Mouse (Mus musculus): ENCODE results near the gene Tspan32.

Gene Tspan32

GRCm38 (mm10) chr7:143004727-143005343, at the start of gene Tspan32:
Gene Tspan32 (plus strand): TSS chr7:143005046.
- no peak for DNase-seq (ENCODE audit: extremely low read depth, low read depth, low spot score)

DNA sequence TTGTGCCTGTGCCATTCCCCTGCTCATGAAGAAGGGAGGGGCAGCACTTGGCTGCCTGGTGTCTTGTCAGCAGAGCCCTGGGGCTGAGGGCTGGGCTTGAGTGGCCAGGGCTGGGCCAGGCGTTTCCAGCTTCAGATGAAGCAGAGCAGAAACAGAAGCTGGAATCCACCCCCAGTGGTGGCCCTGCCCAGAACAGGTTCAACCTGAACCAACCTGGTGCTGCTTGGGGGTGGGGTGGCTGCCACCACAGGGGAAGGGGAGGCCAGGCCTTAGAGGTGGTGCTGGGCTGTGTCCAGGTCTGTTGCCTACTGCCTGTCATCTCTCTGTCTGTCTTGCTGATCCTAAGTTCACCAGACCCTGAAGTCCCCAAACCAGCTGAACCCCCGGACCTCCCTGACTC, 48.8 kb upstream of the Tspan32 start:
- no peak for DNase-seq (ENCODE audit: extremely low read depth, low read depth, low spot score)

DNA sequence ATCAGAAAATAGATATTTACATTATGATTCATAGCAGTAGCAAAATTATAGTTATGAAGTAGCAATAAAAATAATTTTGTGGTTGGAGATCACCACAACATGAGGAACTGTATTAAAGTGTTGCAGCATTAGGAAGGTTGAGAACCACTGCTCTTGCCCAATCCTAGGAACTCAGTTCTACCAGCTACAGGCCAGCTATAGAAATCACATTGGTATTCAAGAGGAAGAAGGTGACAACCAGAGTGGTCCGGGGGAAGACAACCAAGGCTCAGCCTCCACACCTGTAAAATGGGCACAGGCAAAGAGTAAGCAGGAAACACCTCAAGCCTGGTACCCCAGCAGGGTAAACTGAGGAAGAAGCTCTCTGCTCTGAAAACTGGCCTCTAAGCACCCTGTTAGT, 46.0 kb upstream of the Tspan32 start:
- DNase-seq (ENCODE audit: extremely low read depth, low read depth, low spot score) = no peak

GRCm38 (mm10) chr7:142959752-142960151, 45.1 kb upstream of the Tspan32 start:
- DNase-seq (ENCODE audit: extremely low read depth, low read depth, low spot score) = no peak

DNA sequence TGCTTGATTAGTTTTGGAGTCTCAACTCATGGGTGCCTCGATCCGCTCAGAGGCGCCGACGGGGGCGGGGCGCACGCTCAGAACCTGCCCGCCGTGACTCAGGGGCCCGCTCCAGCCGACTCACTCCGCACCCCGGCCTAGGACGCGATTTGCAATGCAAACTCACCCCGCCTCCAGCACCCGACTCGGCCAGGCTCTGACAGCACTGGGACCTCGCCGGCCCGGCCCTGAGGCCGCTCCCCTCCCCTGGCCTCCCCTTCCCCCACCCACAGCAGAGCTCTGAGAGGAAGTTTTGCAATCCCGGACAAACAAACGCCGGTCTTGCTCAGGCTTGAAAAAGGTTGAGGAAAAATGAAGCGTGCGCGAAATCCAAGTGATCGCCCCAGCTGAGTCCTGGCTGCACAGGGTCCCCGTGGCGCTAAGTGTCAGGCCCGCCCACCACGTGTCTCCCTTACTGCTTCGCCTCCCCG, 37.4 kb upstream of the Tspan32 start:
- DNase-seq (ENCODE audit: extremely low read depth, low read depth, low spot score) = peak; percentile 1

- no peak for DNase-seq (ENCODE audit: extremely low read depth, low read depth, low spot score)
These were observed 36.7 kb upstream of the Tspan32 start for GRCm38 (mm10) chr7:142967884-142968808.

DNA sequence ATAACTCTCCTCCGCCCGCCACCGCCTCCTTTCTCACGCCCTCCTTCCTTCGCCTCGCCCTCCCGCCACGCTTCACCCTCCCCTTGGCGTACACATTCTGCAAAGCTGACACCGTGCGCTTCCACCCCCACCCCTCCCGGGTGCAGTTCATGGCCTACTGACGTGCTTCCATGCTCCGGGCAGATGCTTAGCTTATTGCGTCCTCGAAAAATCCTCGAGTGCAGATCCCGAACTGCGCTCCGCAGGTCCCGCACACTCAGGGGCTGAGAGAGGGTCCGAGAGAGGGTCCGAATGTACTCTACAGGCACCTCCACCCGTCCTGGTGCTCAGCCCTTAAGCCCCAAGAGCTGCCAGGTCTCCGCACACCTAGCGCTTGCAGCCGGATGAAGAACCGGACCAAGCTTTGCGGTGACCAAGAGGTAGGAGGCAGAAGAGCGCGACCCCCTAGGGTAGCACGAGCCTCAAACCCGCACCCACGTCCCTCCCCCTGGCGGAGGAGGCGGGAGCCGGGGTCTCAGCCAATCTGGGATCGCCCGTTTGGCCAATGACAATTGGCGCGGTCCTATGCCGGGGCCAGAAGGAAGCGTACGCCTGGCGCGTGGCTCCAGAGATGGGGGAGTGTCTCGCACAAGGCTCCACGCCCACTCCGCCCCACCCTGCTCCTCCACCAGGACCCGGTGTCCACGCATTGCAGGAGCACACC, 35.9 kb upstream of the Tspan32 start, which contains the start of gene Ascl2:
Gene Ascl2 (minus strand): TSS at position 456 of the 703 bp plus-strand sequence.
- DNase-seq (ENCODE audit: extremely low read depth, low read depth, low spot score) = no peak

GRCm38 (mm10) chr7:142981908-142982307, 22.9 kb upstream of the Tspan32 start:
- DNase-seq (ENCODE audit: extremely low read depth, low read depth, low spot score) = no peak

- DNase-seq (ENCODE audit: extremely low read depth, low read depth, low spot score) = no peak
These were observed 19.7 kb upstream of the Tspan32 start for GRCm38 (mm10) chr7:142985146-142985545.

- DNase-seq (ENCODE audit: extremely low read depth, low read depth, low spot score) = no peak
These were observed 17.1 kb upstream of the Tspan32 start for GRCm38 (mm10) chr7:142987718-142988117.

GRCm38 (mm10) chr7:142995004-142995403, 9.8 kb upstream of the Tspan32 start:
- no peak for DNase-seq (ENCODE audit: extremely low read depth, low read depth, low spot score)

DNA sequence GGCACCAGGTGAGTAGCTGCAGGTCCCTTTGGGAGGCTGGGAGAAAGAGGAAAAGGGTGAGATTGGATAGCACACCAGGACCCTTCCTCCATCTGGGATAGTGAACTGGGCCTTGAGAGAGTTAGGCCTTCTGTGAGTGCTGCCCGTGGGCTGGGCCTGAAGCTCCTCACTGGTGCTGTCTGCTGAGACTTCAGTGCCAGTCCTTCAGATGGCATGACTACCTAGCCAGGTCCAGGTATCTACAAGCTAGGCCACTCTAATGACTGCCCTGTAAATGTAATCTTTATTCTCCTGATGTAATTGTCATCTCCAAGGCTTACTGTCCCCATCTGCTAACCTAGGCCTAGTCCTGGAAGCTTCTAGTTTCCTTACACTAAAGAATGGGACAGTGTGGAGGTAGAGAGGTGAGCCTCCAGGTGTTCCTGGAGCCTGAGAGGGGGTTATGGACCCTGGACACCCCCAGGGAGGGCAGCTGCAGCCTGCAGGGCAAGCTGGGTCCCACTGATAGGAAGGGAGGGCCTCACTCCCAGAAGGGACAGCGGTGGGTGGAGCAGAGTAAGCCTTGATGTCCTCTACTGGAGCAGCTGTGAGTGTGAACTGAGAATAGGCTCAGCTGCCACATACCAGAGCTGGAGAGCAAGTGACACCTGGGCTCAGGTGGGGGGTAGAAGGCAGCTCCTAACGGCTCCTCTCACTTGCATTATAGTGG, 9.1 kb upstream of the Tspan32 start:
- DNase-seq (ENCODE audit: extremely low read depth, low read depth, low spot score) = no peak

DNA sequence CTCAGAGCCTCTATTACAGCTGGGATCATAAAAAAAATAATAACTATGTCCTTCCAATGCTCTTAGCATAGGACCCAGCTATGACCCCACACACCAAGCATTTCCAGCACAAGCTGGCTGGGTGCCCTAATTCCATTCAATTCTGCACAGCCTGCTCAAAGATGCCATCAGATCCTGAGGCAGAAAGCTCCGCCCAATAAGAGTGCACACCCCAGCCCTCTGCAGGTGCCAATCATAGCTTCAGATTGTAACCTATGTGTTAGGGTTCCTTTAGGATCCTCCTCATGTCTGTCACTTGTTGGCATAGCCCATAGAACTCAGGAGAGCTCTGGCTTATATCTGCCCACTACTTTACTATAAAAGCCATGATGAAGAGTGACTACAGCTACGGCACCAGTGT, 7.8 kb upstream of the Tspan32 start:
- DNase-seq (ENCODE audit: extremely low read depth, low read depth, low spot score) = no peak

DNA sequence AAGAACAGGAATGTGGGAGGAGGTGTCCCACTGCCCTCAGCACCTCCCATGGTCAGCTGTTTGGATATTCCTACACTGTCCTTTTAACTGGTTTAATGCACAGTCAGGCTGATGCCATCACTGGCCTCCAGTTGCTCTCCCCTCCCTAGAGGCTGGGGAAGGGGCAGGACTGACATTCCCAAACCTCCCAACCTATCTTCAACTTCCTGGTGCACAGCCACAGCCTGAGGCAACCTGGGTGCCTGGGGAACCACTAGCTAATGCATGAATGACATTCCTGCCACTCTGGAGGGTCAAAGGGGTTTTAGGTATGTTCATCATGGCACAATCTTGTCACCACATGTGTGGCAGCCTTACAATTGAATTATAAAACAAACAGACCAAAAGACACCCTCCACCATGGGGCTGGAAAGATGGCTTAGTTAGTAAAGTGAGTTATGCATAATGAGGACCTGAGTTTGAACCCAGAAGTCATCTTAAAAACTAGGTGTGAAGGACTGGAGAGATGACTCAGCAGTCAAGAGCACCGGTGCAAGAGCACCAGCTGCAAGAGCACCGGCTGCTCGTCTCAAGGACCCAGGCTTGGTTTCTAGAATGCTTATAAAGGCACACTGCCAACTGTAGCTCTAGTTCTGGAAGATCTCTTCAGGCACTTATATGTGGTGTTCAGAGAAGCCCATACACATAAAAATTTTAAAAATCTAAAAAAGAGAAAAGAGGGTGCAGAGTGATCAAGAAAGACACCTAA, 7.3 kb upstream of the Tspan32 start:
- no peak for DNase-seq (ENCODE audit: extremely low read depth, low read depth, low spot score)

DNA sequence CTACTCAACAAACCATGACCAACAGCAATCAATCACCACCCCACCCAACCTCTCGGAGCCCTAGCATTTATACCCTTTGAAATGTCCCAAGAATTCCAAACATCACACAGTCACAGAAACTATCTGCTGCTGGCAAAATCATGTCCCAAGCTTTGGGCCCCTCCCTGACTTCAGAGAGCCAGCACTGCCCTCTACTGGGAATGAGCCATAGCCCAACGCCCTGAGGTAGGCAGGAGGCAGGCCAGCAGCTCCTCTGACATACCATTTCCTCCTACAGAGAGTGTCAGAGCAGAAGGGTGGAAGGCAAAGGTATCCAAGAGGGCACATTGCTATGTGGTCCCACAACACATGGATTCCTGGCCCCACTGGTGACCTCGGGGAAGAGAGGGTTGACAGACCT, 2.2 kb upstream of the Tspan32 start:
- no peak for DNase-seq (ENCODE audit: extremely low read depth, low read depth, low spot score)

DNA sequence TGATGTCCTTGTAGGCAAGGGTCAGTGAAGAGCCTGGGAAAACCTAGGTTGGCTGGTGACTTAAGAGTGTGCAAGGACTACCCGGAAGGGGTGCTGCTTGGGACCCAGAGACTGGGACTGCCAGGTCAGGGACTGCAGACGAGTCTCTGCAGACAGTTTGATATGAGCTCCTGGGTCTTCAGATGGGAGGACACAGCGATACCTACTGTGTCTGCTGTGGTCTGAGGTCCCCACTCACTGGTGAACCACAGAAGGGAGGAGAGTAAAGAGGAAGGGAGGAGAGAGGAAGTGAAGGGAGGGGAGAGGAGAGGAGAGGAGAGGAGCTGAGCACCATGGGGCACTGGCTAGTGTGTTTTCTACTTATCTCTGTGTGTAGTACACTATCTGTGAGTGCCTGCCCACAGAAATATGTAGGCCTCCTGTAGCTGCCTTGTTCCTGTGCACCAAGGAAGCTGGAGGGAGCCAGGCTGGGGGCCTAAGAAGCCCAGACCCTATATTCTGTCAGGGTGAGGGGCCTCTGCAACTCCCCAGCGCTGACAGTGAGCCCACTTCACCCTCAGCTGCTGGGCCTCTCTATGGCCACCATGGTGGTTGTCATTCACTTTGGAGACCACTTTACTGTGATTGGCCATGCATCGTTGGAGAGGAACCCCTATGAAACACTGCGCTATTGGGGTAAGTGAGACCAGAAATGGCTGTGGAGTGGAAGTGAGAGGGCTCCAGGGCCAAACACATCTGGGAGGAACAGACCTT, 674 bp downstream of the Tspan32 start:
- DNase-seq (ENCODE audit: extremely low read depth, low read depth, low spot score) = no peak

DNA sequence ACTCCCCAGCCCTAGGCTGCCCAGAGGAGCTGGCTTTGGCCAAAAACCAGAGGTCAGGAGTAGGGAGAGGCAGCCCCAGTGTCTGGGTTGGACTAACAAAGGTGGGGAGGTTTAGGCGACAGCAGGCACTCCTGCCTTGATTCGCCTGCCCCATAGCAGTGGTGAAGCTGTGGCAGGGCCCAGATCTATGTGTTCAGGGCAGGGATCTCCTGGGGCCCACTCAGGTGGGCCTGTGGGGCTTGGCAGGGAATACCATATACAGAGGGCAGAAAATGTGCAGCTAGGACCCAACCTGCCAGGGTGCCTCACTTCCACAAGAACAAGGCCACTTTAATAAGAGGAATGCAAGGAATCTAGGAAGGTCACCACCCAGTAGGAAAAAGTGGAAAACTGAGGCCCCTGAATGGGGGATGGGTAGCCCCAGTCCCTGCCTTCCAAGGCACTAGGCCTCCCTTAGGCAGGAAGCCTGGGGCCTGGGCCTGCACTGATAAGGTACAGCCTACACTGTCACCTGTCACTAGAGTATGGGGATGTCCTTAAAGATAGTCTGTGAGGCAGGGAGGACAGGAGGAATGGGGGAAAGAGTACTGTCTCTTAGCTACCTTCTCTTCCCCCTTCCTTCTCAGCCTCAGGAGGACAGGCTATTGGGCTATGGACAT, 1.4 kb downstream of the Tspan32 start:
- DNase-seq (ENCODE audit: extremely low read depth, low read depth, low spot score) = no peak

GRCm38 (mm10) chr7:143006756-143007598, 2.1 kb downstream of the Tspan32 start:
- no peak for DNase-seq (ENCODE audit: extremely low read depth, low read depth, low spot score)

All from fat pad, adult 2 months (tissue).